In genomic region chr12:62892851-62893632, GRCm38 (mm10) we compare ENCODE assay signal across 11 mouse cellular contexts.
DNase-seq lines count a peak whose midpoint lies in the region; ATAC-seq and TF ChIP-seq lines count a peak whose summit lies in the region.
"Had no signal": no experiment of that assay in that cellular context is flagged by ENCODE, and none has a peak within 500 bp of the region (broad histone marks: within the 10 kb centered on the region; RNA-seq: fewer than 3 reads in every experiment).

No protein-coding gene starts in this region.

- no peak overlapping the region for H3K27ac ChIP-seq in limb, embryonic 11.5 days (replicated peaks; ENCODE audit: low read depth, low read length)
- H3K27ac ChIP-seq in limb, embryonic 10.5 days: no peak overlapping the region
- no peak overlapping the region for H3K27ac ChIP-seq in liver, embryonic 14.5 days
- H3K27ac ChIP-seq: forebrain, embryonic 10.5 days had no signal

- H3K4me1 ChIP-seq in limb, embryonic 11.5 days (ENCODE audit: control insufficient read depth, insufficient read depth, low read length): no peaks in the 10 kb centered on the region
- H3K4me1 ChIP-seq in limb, embryonic 10.5 days: no peaks in the 10 kb centered on the region
- H3K4me1 ChIP-seq in liver, embryonic 14.5 days (replicated peaks; ENCODE audit: control insufficient read depth in 2 of 2, insufficient read depth in 2 of 2, low read length in 1 of 2): no peaks in the 10 kb centered on the region
- H3K4me1 ChIP-seq: forebrain, embryonic 10.5 days had no signal

- H3K4me3 ChIP-seq in limb, embryonic 11.5 days (ENCODE audit: low read depth, low read length): no peak overlapping the region
- no peak overlapping the region for H3K4me3 ChIP-seq in limb, embryonic 10.5 days
- H3K4me3 ChIP-seq in liver, embryonic 14.5 days (ENCODE audit: insufficient read depth in 1 of 2, low read depth in 2 of 2, low read length in 2 of 2): no peak overlapping the region
- H3K4me3 ChIP-seq: forebrain, embryonic 10.5 days had no signal

- TF ChIP-seq EP300 in liver, embryonic 14.5 days (IDR thresholded peaks at IDR 0.05; ENCODE audit: low read depth): no peak

- no peaks in the 10 kb centered on the region for H3K36me3 ChIP-seq in limb, embryonic 11.5 days (ENCODE audit: control insufficient read depth, insufficient read depth, low read length)
- H3K36me3 ChIP-seq in limb, embryonic 10.5 days: no peaks in the 10 kb centered on the region
- H3K36me3 ChIP-seq in liver, embryonic 14.5 days (replicated peaks; ENCODE audit: control insufficient read depth, insufficient read depth, low read depth): no peaks in the 10 kb centered on the region
- H3K36me3 ChIP-seq: forebrain, embryonic 10.5 days had no signal

- DNase-seq in embryo, embryonic 10 days (ENCODE audit: low spot score): peak; percentile 5
- DNase-seq in embryo, embryonic 9.5 days (ENCODE audit: extremely low spot score): no peak
- peak; percentile 25 for DNase-seq in limb, embryonic 11.5 days (ENCODE audit: low spot score)
- DNase-seq in limb, embryonic 10.5 days (ENCODE audit: low spot score): no peak
- peak; percentile 46 for DNase-seq in MEL-GATA-1-ER (ENCODE audit: extremely low read depth, low read depth)
- DNase-seq in liver, embryonic 14.5 days (ENCODE audit: low read depth in 3 of 3, low spot score in 3 of 3): no peak
- no peak for DNase-seq in T-cell, adult 2 months (ENCODE audit: low spot score)
- DNase-seq: adrenal gland, adult 8-10 months had no signal

- no peak overlapping the region for H3K4me2 ChIP-seq in limb, embryonic 11.5 days (ENCODE audit: low read depth, severe bottlenecking)
- H3K4me2 ChIP-seq in liver, embryonic 14.5 days (ENCODE audit: low read depth): no peak overlapping the region

- WGBS in limb, embryonic 11.5 days: 82% methylated on average over 9 of the region's 9 CpGs
- WGBS in limb, embryonic 10.5 days: 80% methylated on average over 9 of the region's 9 CpGs
- WGBS in liver, embryonic 14.5 days (ENCODE audit: insufficient replicate concordance): 62% methylated on average over 9 of the region's 9 CpGs

- no peak for ATAC-seq in limb, embryonic 11.5 days (ENCODE audit: insufficient number of reproducible peaks, low FRiP score, low TSS enrichment, low read depth)
- no peak for ATAC-seq in liver, embryonic 14.5 days (ENCODE audit: insufficient read depth)
- ATAC-seq in megakaryocyte, adult 5-6 weeks (ENCODE audit: poor library complexity, severe bottlenecking): no peak
- ATAC-seq: CD4-positive, CD25-positive, alpha-beta regulatory T cell, adult 4 months had no signal

- no peak overlapping the region for H3K9ac ChIP-seq in limb, embryonic 11.5 days (ENCODE audit: low read length)
- H3K9ac ChIP-seq in liver, embryonic 14.5 days (replicated peaks): no peak overlapping the region

- H3K9me3 ChIP-seq in limb, embryonic 11.5 days (ENCODE audit: control insufficient read depth, low read length): no peaks in the 10 kb centered on the region
- H3K9me3 ChIP-seq in limb, embryonic 10.5 days (replicated peaks): no peaks in the 10 kb centered on the region
- H3K9me3 ChIP-seq in liver, embryonic 14.5 days (ENCODE audit: control insufficient read depth, low read length): no peaks in the 10 kb centered on the region
- H3K9me3 ChIP-seq: forebrain, embryonic 10.5 days had no signal

- peak; percentile 69 for TF ChIP-seq CTCF in liver, embryonic 14.5 days (IDR thresholded peaks at IDR 0.05; ENCODE audit: low read depth)

- no peaks in the 10 kb centered on the region for H3K27me3 ChIP-seq in limb, embryonic 11.5 days (ENCODE audit: control insufficient read depth, insufficient read depth, low read length)
- H3K27me3 ChIP-seq in limb, embryonic 10.5 days (ENCODE audit: low read depth, poor library complexity, severe bottlenecking): no peaks in the 10 kb centered on the region
- no peaks in the 10 kb centered on the region for H3K27me3 ChIP-seq in liver, embryonic 14.5 days (ENCODE audit: control insufficient read depth, insufficient read depth, low read length)

Comparison
In these comparisons a context has a peak if more than half of its experiments do, and no peak if none do; other contexts are left out.
1. DNase-seq: peak in embryo, embryonic 10 days (single experiment), limb, embryonic 11.5 days (single experiment) and MEL-GATA-1-ER (single experiment); none in embryo, embryonic 9.5 days (single experiment), limb, embryonic 10.5 days (single experiment), liver, embryonic 14.5 days (0 of 3) and T-cell, adult 2 months (single experiment).